Mouse (Mus musculus) left cerebral cortex, postnatal 25 days (tissue): ENCODE measurements around the gene Sp140. TPM values are rescaled to one million over a fixed set of nuclear protein-coding genes. Genes with fewer than 3 reads are reported as not detected.
A peak's percentile ranks its signal among the peaks of the same experiment; 100 is the strongest.
"Not testable (repeated sequence)": the region's sequence is repeated elsewhere in the genome, so short reads cannot be mapped to it uniquely, and the experiment has no call there.

Experiments
- DNase-seq, 2 experiments: peaks; one replicate each; pipeline ENCODE4 v3.0.0; 2022; ENCODE audit warnings: low spot score in 2 of 2, mixed read lengths in 1 of 2
- intact Hi-C: fragments of 180-260 bp; cut with DNase I; formaldehyde crosslinking; loops from one replicate; pipeline ENCODE4 v1.15.1; 2025
- total RNA-seq, 2 experiments: library from RNA; stranded (reverse); gene quantifications; 2 replicates each; pipeline ENCODE4 v1.2.3; 2021

The Sp140 gene
- total RNA-seq: under 1 TPM; 0.57 to 0.62 TPM

DNA sequence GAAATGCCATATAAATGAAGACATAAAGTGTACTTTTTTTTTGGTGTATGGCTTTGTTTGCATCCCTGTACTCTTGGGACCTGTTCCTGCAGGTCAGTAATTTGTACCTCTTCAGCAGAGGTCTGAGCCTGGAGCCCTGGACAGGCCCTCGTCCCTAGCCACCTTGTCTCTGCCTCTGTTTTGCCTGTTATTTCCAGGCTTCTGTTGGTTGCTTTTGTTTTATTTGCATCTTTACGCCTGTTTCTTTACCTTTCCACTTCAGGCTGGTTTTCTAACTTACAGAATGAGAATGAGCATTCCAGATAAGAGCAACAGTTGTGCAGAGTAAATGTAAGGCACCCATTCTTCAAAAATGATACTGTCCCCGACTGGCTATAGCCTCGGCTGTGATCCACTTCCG lies at the start of gene Sp140:
Gene Sp140, plus strand, starts transcription at position 301 of the 400 bp plus-strand sequence.
- intact Hi-C loops: not testable (repeated sequence)

DNA sequence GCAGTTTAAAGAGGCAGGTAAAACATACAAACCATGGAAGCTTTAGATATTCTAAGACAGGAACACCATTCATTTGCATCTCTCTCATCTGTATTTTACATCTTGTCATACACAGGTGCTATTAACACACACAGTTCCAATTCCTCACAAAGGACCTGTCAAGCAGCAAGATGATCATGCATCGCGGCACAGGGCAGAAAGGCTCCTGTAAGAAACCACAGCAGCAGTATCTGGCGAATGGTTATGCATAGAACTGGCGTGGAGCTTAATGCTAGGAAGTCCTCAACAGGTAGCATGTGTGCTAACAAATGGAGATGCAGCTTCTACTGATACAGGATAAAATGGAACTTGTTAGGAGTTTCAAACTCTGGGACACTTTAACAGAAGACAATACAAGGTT lies 44.9 kb upstream of the Sp140 start:
- intact Hi-C loops: not testable (repeated sequence)
- DNase-seq: peak; percentile 8 to 13

More for the DNA sequence above, at the start of gene Sp140:
- not testable (repeated sequence) for DNase-seq

- intact Hi-C loops: not testable (repeated sequence)
These were observed 26.6 kb upstream of the Sp140 start for GRCm38 (mm10) chr1:85573554-85573953.

DNA sequence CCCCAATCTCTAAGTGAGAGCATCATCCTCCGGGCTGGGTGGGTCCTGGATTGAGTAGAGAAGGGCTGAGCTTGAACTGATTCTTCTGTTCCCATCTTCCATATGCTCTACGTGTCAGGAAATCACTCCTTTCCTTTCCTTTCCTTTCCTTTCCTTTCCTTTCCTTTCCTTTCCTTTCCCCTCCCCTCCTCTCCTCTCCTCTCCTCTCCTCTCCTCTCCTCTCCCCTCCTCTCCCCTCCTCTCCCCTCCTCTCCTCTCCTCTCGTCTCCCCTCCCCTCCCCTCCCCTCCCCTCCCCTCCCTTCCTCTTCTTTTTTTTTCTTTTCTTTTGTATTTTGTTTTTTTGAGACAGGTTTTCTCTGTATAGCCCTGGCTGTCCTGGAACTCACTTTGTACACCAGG lies 24.8 kb upstream of the Sp140 start, which contains the start of gene G530012D18Rik:
Gene G530012D18Rik, plus strand, starts transcription at position 301 of the 400 bp plus-strand sequence.
- intact Hi-C loops, DNase-seq: not testable (repeated sequence)

More at GRCm38 (mm10) chr1:85573554-85573953, 26.6 kb upstream of the Sp140 start:
- DNase-seq: not testable (repeated sequence)

DNA sequence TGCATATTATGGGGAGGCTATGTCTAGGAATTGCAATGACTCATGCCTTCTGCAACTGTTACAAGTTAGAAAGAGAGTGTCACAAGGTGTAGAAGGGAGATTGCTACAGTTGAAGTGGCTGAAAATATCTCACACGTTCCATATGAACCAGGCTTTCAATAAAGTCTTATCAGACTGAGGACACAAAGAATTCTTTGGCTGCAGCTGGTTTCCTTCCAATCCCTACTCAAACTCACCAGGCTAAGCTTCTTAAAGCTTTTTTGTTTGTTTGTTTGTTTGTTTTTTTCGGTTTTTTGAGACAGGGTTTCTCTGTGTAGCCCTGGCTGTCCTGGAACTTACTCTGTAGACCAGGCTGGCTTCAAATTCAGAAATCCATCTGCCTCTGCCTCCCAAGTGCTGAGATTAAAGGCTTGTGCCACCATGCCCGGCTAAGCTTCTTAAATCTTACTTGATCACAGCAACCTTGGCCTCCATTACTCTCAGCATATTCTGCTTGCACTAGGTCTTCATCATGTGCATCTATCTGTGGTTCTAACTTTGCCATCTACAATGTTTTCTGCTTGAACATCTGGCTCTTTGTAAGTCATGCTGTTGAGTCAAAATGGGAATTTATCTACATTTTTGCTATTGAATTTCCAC lies 21.7 kb upstream of the Sp140 start:
- DNase-seq, intact Hi-C loops: not testable (repeated sequence)

GRCm38 (mm10) chr1:85579199-85580147 lies 20.7 kb upstream of the Sp140 start:
- not testable (repeated sequence) for DNase-seq
- intact Hi-C loops: loop anchor here (2.0 kb wide), 1 partner anchor 157 kb away; no protein-coding TSS in a partner anchor

GRCm38 (mm10) chr1:85580148-85580534 lies 20.0 kb upstream of the Sp140 start:
- DNase-seq: not testable (repeated sequence)
- intact Hi-C loops: loop anchor here (2.0 kb wide), 1 partner anchor 157 kb away; no protein-coding TSS in a partner anchor

- not testable (repeated sequence) for DNase-seq
- intact Hi-C loops: loop anchor here (2.0 kb wide), 1 partner anchor 156 kb away; no protein-coding TSS in a partner anchor
These were observed 19.6 kb upstream of the Sp140 start for GRCm38 (mm10) chr1:85580578-85580977.

- intact Hi-C loops: loop anchor here (2.0 kb wide), 1 partner anchor 155 kb away; no protein-coding TSS in a partner anchor
- not testable (repeated sequence) for DNase-seq
These were observed 18.7 kb upstream of the Sp140 start for GRCm38 (mm10) chr1:85581518-85581917.

DNA sequence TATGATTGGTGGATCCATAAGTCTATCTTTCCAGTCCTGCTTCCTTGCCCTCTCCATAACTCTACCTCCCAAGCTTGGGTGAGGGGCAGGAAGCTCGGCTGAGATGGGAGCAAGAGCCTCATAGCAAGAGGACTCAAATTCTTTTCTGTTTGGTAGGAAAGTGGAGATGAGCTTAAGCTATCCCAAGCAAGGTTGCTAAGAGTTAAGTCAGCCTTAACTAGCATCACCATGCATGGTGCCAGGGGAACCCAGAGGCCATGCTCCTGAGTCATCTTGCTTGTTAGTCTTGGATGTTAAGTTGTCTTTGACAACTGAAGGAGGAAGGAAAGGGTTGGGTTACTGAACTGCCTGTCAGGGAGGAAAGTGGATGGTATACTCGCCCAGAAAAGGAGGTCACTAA lies 11.5 kb upstream of the Sp140 start:
- DNase-seq, intact Hi-C loops: not testable (repeated sequence)

- intact Hi-C loops, DNase-seq: not testable (repeated sequence)
These were observed 7.7 kb upstream of the Sp140 start for GRCm38 (mm10) chr1:85592526-85592925.

DNA sequence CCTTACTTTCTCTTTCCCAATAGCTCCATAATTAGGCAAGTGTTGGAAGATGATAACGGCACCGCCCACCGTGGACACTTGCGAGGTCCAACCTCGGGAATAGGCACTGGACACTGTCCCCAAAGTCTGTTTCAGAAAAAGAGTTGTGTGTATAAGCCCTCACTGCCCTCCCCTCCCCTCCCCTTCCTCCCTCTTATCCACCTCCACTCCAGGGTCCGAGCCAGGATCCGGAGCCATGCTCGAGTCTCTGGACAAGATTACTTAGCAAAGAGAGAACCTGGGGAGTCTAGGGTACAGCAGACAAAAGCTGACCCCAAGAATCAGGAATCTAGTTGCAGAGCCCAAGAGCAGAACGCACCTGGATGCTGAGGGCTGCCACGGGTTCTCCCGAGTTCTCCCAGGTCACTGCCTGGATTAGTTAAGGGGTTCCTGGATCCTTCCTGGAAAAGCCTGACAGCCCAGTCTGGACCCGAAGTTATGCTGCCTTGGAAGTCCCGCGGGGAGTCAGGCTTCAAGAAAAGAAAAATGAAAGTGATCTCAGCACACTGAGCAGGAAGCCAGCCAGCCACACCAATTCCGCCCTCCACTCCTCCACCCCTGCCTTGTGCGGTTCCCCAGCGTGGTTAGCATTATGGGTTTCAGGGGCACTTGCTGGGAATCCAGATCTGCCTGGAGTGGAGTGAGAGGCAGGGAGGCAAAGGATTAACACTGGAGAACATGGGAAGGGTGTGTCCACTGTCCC lies 1.7 kb upstream of the Sp140 start, which contains the start of gene Sp110:
Gene Sp110, minus strand, starts transcription at position 547 of the 742 bp plus-strand sequence.
- intact Hi-C loops, DNase-seq: not testable (repeated sequence)

DNA sequence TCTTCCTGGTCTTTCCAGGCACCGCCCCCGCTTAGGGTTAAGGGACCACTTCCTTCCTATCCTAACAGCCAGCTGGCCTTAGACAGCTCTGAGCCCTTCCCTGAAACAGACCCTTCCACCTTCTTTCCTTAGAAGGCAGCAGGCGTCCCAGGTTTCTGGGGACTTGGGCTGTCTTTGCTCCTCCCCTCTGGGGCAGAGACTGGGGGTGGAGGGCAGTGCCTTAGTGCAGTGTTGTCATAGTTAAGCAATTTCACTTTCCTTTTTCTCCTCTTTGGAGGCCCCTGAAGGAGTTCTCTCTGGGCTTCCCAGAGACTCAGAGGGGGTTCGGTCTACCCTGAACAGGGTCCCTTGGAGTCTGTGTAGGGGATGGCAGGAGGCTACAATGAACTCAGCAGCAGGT lies 616 bp downstream of the Sp140 start:
- DNase-seq, intact Hi-C loops: not testable (repeated sequence)

DNA sequence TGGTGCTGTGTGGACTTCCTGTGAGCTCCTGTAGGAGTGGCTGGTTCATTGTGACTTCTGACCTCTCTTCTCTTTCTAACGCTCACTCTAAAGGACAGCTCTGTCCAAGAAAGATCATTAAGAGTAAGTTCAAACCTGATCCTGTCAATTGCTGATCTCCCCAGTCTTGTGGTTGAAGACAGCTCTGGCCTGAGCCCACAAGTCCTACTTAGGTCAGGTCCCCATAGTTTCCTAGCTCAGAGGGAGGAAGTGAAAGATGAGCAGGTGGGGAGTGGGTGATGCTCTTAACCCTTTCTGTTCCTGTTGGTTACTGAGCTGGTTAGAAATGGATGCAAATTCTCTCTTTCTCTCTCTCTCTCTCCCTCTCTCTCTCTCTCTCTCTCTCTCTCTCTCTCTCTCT lies 4.2 kb downstream of the Sp140 start:
- DNase-seq, intact Hi-C loops: not testable (repeated sequence)

DNA sequence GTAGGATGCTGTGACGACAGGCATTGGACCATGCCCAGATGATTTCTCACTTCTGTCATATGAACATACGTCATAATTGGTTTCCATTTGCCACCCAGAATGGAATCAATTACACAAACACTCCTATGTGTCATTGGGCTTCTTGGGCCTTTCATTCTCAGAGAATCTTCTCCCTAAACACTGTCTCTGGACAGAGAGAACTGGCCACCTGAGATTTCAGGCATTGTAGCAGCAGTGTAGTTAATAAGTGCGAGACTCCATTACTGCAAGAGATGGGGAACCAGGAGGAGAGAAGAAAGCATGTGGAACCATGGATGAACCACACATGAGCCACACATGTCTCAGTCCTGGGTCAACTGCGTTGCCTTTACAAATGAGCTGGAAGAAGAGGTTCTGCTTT lies 8.2 kb downstream of the Sp140 start:
- intact Hi-C loops, DNase-seq: not testable (repeated sequence)

DNA sequence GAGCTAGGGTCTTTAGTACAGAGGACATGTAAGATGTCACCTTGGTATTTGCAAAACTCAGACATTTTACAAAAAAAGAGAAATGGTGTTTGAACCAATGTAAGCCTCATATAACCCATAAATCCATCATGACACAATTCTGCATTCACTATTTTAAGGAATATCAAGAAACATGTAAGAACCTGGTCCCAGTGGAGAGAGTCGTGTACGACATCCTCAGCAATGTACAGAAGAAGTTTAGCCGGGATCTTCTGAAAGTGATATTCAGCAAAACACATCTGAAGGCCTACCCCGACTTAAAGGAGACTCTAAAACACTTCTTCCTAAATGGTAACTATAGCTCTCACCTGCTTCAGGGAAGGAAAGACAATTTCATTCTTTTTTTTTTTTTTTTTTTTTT lies 10.4 kb downstream of the Sp140 start:
- intact Hi-C loops, DNase-seq: not testable (repeated sequence)

DNA sequence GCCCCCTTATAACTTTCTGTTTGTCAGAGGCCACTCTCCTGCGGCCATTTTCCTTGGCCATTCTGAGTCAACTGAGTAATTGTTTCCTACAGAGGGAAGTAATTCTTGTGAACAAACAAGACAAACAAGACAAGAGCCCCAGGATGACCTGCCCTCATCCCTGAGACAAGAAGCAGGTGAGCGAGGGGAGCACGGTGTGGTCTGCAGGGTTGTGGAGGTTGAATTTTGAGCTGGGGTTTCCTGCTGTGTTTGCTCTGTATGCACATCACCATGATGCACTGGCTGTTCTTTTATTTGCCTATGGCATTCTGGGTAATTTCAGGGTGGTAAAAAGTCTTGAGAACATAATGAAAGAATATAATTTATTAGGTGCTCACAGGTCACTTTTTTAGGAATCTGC lies 14.9 kb downstream of the Sp140 start:
- DNase-seq, intact Hi-C loops: not testable (repeated sequence)

GRCm38 (mm10) chr1:85615819-85616218 lies 15.6 kb downstream of the Sp140 start:
- intact Hi-C loops, DNase-seq: not testable (repeated sequence)

GRCm38 (mm10) chr1:85617161-85617560 lies 17.0 kb downstream of the Sp140 start:
- DNase-seq, intact Hi-C loops: not testable (repeated sequence)
